Mouse (Mus musculus) stomach, embryonic 14.5 days (tissue): Measurements from ENCODE around the gene Zfp607b. TPM values are rescaled to one million over a fixed set of nuclear protein-coding genes. Genes with fewer than 3 reads are reported as not detected.

Experiments
- ATAC-seq: fragments of 200-750 bp; cut with Nextera tagmentation; 2 replicates; pipeline ENCODE4 v1.8.0; 2017; ENCODE audit warnings: low read depth, moderate TSS enrichment; ENCODE audit not compliant: insufficient number of reproducible peaks, insufficient read depth, low FRiP score
- H3K27ac ChIP-seq: fragments of 300-500 bp; sonication (generic); 2 replicates; pipeline ENCODE4 v1.5.1; 2014; ENCODE audit warnings: mild to moderate bottlenecking, low read length, moderate library complexity, mixed read lengths
- H3K27me3 ChIP-seq: fragments of 300-500 bp; sonication (generic); 2 replicates; pipeline ENCODE4 v1.6.1; 2014; ENCODE audit warnings: low read length, control low read depth, mixed read lengths; ENCODE audit not compliant: control insufficient read depth, insufficient read depth
- H3K36me3 ChIP-seq: fragments of 300-500 bp; sonication (generic); 2 replicates; pipeline ENCODE4 v1.6.1; 2014; ENCODE audit warnings: mild to moderate bottlenecking, control low read depth, low read length, moderate library complexity, mixed read lengths; ENCODE audit not compliant: control insufficient read depth, insufficient read depth
- H3K4me1 ChIP-seq: fragments of 300-500 bp; sonication (generic); 2 replicates; pipeline ENCODE4 v1.6.1; 2014; ENCODE audit warnings: low read length, control low read depth, mixed read lengths; ENCODE audit not compliant: control insufficient read depth, insufficient read depth
- H3K4me2 ChIP-seq: fragments of 300-500 bp; sonication (generic); replicated peaks from 2 replicates; pipeline ENCODE4 v1.6.1; 2014; ENCODE audit warnings: low read depth, low read length, control low read depth
- H3K4me3 ChIP-seq: fragments of 300-500 bp; sonication (generic); 2 replicates; pipeline ENCODE4 v1.5.1; 2014; ENCODE audit warnings: low read depth, low read length, control low read depth
- H3K9ac ChIP-seq: fragments of 300-500 bp; sonication (generic); replicated peaks from 2 replicates; pipeline ENCODE4 v1.6.1; 2014; ENCODE audit warnings: low read depth, mild to moderate bottlenecking, control low read depth, low read length, moderate library complexity, mixed read lengths
- H3K9me3 ChIP-seq: fragments of 300-500 bp; sonication (generic); 2 replicates; pipeline ENCODE4 v1.6.1; 2016; ENCODE audit warnings: low read depth, low read length, control low read depth; ENCODE audit not compliant: control insufficient read depth
- WGBS: fragments of 180-500 bp; shearing (Covaris S2); extraction: QIAGEN DNeasy Blood & Tissue Kit; methylation state at CpG from one replicate; pipeline ENCODE4 v1.1.7; 2014; 5-methylcytosine and 5-hydroxymethylcytosine counted together
- polyA plus RNA-seq: library from polyadenylated mRNA; unstranded; fragments of >200 nt; fragmentation: Nextera tagmentation; extraction: Ambion mirVana; gene quantifications from 2 replicates; pipeline ENCODE4 v1.2.1, GENCODE M21; 2014

Gene Zfp607b
- polyA plus RNA-seq, 1 experiment from 2014 or later = 3.3 TPM

- H3K36me3 ChIP-seq = no peaks in the 10 kb centered on the region
- H3K4me1 ChIP-seq = peaks cover 5% of the 10 kb centered on the region; the same call in 1 of the 2 replicates
- peak overlapping the region; percentile 85 for H3K27ac ChIP-seq
- H3K27me3 ChIP-seq = no peaks in the 10 kb centered on the region
- H3K9me3 ChIP-seq = no peaks in the 10 kb centered on the region
- peak overlapping the region; percentile 70 for H3K4me3 ChIP-seq
- ATAC-seq = no peak
- peak overlapping the region; percentile 56 for H3K4me2 ChIP-seq
- 4% methylated on average over 12 of the region's 12 CpGs for WGBS
- H3K9ac ChIP-seq = peak overlapping the region; percentile 74
Observed at GRCm38 (mm10) chr7:27731946-27732345, 42.8 kb downstream of the Zfp607b start.

DNA sequence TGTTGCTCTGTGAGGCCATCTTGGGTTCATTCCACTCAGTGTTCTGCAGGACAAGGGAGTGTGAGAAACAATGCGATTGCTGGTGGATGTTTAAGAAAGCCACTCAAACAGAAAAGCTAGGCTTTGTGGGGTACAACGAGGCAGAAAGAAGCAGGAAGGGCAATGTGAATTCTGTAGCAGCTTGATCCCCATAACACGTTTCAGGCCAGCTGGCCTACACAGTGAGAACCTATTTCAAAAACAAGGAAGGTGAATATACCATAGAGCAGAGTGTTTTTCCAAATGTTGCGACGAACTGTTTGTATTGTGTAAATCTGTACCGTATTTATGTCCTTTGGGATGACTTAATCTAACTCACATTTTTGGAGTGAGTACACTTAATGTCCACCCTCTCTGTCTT, 43.4 kb downstream of the Zfp607b start:
- ATAC-seq = no peak
- Histone ChIP-seq H3K27ac (no peak overlapping the region), H3K4me3 (peak overlapping the region; percentile 70), H3K4me1 (peaks cover 5% of the 10 kb centered on the region; the same call in 1 of the 2 replicates), H3K9ac (peak overlapping the region; percentile 74; the same call in 1 of the 2 replicates), H3K9me3 (no peaks in the 10 kb centered on the region), H3K36me3 (no peaks in the 10 kb centered on the region), H3K27me3 (no peaks in the 10 kb centered on the region), H3K4me2 (peak overlapping the region; percentile 56)
- WGBS = 75% methylated on average over 6 of the region's 6 CpGs

DNA sequence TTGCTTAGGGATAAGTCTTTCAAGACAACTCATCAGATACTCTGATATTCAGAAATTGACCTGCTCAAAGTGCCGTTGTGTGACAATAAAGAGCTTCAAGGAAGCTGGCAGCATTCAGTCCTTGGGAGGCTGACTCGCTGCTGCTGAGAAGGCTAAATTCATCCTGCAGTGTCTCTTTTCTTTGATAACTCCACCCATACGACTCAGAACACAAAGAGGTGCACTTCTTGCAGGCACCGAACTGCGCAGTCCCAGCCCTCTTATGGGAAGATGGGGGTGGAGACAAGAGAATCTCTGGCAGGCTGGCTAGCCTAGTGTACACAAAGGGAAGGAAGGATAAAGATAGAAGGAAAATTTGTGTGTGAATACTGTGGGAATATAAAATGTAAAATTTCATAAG, 46.3 kb downstream of the Zfp607b start:
- H3K9me3 ChIP-seq = no peaks in the 10 kb centered on the region
- 71% methylated on average over 5 of the region's 5 CpGs for WGBS

More for the DNA sequence above, 46.3 kb downstream of the Zfp607b start:
- H3K36me3 ChIP-seq = peaks cover 20% of the 10 kb centered on the region
- no peak overlapping the region for H3K4me2 ChIP-seq
- ATAC-seq = no peak
- no peak overlapping the region for H3K9ac ChIP-seq
- H3K27ac ChIP-seq = no peak overlapping the region
- no peaks in the 10 kb centered on the region for H3K27me3 ChIP-seq
- no peak overlapping the region for H3K4me3 ChIP-seq
- H3K4me1 ChIP-seq = peaks cover 5% of the 10 kb centered on the region; the same call in 1 of the 2 replicates

Other genes with a start within 250 kb of the Zfp607b start
- gene Sptbn4, start 241.7 kb upstream of the Zfp607b start, polyA plus RNA-seq = 0.64 and 1.00 TPM in 2 replicates
- gene Blvrb, start 241.4 kb upstream of the Zfp607b start, polyA plus RNA-seq = 67.3 and 78.3 TPM in 2 replicates
- gene Sertad3, start 215.6 kb upstream of the Zfp607b start, polyA plus RNA-seq = 29.5 and 32.9 TPM in 2 replicates
- gene Sertad1, start 202.4 kb upstream of the Zfp607b start, polyA plus RNA-seq = 33.6 and 35.5 TPM in 2 replicates
- 1.4 and 1.5 TPM in 2 replicates for gene Prx, start 190.0 kb upstream of the Zfp607b start, polyA plus RNA-seq
- gene Hipk4, start 166.1 kb upstream of the Zfp607b start, polyA plus RNA-seq = 1.0 and 1.3 TPM in 2 replicates
- gene Pld3, start 136.1 kb upstream of the Zfp607b start, polyA plus RNA-seq = 75.6 and 78.7 TPM in 2 replicates
- 17.6 and 18.4 TPM in 2 replicates for gene 2310022A10Rik, start 136.1 kb upstream of the Zfp607b start, polyA plus RNA-seq
- 88.8 and 91.5 TPM in 2 replicates for gene Akt2, start 97.8 kb upstream of the Zfp607b start, polyA plus RNA-seq
- gene Ttc9b, start 35.4 kb upstream of the Zfp607b start, polyA plus RNA-seq = 2.6 and 3.7 TPM in 2 replicates
- 4.5 and 9.2 TPM in 2 replicates for gene Map3k10, start 14.7 kb upstream of the Zfp607b start, polyA plus RNA-seq
- gene Zfp60, start 42.0 kb downstream of the Zfp607b start, polyA plus RNA-seq = 36.9 and 37.2 TPM in 2 replicates
- 2.2 and 2.5 TPM in 2 replicates for gene Zfp626, start 117.9 kb downstream of the Zfp607b start, polyA plus RNA-seq
- gene Zfp59, start 149.3 kb downstream of the Zfp607b start, polyA plus RNA-seq = 9.5 and 9.6 TPM in 2 replicates
- 5.5 and 6.0 TPM in 2 replicates for gene Zfp607a, start 168.2 kb downstream of the Zfp607b start, polyA plus RNA-seq
- gene Zfp974, start 240.1 kb downstream of the Zfp607b start, polyA plus RNA-seq = 11.1 and 12.9 TPM in 2 replicates